Mouse (Mus musculus) lung, adult 18-20 months (tissue): ENCODE results near the gene Scoc.

Source experiments
- DNase-seq, 2 experiments: peaks; one replicate each; pipeline ENCODE4 v3.0.0; 2022; ENCODE audit warnings: mixed read lengths in 2 of 2

The Scoc gene

GRCm38 (mm10) chr8:83397726-83398125 is 60.5 kb downstream of the Scoc start:
- DNase-seq: no peak

DNA sequence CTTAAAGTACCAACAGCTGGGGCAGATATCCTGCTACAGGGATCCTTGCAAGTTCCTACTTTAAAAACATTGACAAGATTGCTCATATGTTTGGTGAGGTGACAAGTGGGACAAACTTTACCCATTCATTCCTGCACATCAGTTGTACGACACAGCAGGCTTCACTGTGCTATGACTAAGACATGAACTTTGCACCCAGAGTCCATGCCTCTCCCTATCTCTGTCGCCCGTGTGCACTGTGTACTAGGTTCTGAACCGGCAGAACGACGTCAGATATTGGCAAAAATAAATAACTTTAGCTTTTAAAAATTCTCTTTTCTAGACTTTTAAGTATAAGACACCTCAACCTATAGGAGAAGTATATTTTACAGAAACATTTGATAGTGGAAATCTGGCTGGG is 61.5 kb downstream of the Scoc start:
- no peak for DNase-seq

DNA sequence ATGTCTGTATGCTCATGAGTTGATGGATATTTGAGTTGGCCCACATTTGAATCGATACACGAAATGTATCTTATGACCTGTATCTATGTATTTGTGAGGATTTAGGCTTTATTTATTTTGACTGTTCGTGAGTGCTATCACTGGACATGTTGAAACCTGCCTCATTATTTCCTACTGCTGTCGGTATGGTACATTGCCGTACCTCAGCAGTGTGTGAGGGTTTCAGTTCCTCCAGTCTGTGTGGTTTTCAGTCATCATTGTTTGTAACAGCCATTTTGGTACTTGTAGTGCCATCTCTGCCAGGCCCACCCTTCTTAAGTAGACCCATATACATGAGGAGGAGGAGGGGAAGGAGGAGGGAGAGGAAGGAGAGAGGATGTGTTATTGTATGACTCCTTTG is 63.9 kb downstream of the Scoc start:
- DNase-seq: no peak

DNA sequence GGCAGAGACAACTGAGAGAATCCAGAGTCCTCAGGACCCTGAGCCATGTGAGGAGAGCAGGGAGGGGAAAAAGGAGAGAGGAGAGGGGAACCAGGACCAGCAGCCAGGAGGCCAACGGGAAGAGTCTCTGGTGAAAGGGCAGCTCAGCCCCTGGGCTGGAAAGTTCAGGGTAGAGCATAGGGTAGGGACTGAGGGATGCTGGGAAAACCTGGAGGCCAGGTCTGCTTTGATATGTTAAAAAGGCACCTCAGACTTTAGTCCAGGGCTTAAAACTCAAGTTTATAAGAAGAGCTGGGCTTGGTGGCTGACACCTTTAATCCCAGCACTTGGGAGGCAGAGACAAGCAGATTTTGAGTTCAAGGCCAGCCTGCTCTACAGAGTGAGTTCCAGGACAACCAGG is 65.7 kb downstream of the Scoc start:
- no peak for DNase-seq

- no peak for DNase-seq
These were observed 68.0 kb downstream of the Scoc start for GRCm38 (mm10) chr8:83390006-83390701.

GRCm38 (mm10) chr8:83389316-83390005 is 68.7 kb downstream of the Scoc start, which contains the start of gene Clgn:
Gene Clgn (plus strand): TSS chr8:83389867.
- DNase-seq: peak in 1 of 2 experiments; percentile 15

DNA sequence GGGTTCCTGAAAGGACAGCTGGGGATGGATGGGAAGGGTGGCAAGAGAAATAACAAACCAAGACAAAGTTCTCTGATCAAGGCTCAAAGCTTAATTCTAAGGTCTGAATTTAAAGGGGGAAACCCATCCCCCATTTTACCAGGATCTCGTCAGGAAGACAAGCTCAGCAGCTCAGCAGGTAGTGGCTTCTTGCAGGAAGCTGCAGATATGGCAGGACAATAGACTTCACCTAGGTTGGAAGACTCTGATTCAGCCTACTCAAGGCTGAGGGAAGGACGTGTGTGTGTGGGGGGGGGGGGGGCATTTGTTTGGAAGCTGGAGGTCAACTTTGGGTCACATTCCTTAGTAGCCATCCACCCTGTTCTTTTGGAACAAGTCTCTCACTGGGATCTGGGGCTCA is 75.3 kb downstream of the Scoc start:
- no peak for DNase-seq

DNA sequence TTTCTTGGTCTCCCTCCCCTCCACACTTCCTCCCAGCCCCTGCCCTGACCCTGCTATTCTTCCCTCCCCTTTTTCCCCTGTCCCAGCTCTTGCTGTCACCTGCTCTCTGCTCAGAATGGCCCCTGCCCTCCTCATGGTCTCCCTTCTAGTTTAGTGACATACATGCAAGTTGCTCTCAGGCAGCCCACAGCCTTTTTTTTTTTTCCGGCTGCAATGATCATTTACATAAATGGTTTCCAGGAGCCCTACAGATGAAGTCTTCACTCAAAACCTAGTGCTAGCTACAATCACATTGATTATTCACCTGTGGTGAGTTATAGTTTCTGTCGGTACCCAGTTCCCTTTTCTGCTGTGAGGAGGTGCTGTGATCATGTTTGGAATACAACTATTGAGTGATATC is 77.2 kb downstream of the Scoc start:
- DNase-seq: no peak

DNA sequence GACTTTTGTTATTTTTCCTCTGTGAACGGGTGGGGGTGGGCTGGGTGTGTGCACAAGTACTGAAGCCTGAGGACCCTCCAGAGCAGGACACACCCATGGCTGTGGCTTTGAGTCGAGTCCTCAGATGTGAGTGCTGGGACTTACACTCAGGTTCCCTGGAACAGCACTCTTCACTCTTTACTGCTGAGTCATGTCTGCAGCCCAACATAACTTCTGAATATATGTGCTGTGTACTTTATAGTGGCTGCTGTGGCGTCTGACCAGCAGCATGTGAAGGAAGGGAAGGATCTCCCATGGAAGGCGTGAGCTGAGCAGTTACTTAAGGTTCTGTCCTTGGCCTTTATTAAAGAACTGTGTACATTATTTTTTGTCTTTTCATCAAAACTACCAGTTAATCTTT is 78.0 kb downstream of the Scoc start:
- DNase-seq: no peak
